Mouse (Mus musculus) limb, embryonic 14.5 days (tissue): ENCODE data around the gene E2f4. TPM values are rescaled to one million over a fixed set of nuclear protein-coding genes. Genes with fewer than 3 reads are reported as not detected.

Experiments used
- ATAC-seq: fragments of 200-750 bp; cut with Nextera tagmentation; 2 replicates; pipeline ENCODE4 v1.8.0; 2017; ENCODE audit warnings: low read depth, moderate number of reproducible peaks, moderate TSS enrichment; ENCODE audit not compliant: low FRiP score
- DNase-seq: peaks from one replicate; pipeline ENCODE4 v3.0.0-alpha.2; 2015; ENCODE audit warnings: low spot score
- H3K27ac ChIP-seq: fragments of 300-500 bp; sonication (generic); replicated peaks from 2 replicates; pipeline ENCODE4 v1.5.1; 2014; ENCODE audit warnings: low read depth, mild to moderate bottlenecking, low read length, moderate library complexity, mixed read lengths
- H3K27me3 ChIP-seq: fragments of 300-500 bp; sonication (generic); 2 replicates; pipeline ENCODE4 v1.6.1; 2014; ENCODE audit warnings: low read length, mixed read lengths; ENCODE audit not compliant: control insufficient read depth, insufficient read depth
- H3K36me3 ChIP-seq: fragments of 300-500 bp; sonication (generic); 2 replicates; pipeline ENCODE4 v1.6.1; 2014; ENCODE audit warnings: mild to moderate bottlenecking, low read length, moderate library complexity, mixed read lengths; ENCODE audit not compliant: control insufficient read depth, insufficient read depth
- H3K4me1 ChIP-seq: fragments of 300-500 bp; sonication (generic); 2 replicates; pipeline ENCODE4 v1.6.1; 2014; ENCODE audit warnings: antibody characterized with exemption, low read length, mixed read lengths; ENCODE audit not compliant: control insufficient read depth, insufficient read depth
- H3K4me2 ChIP-seq: fragments of 300-500 bp; sonication (generic); replicated peaks from 2 replicates; pipeline ENCODE4 v1.6.1; 2014; ENCODE audit warnings: low read depth, mild to moderate bottlenecking, low read length, moderate library complexity; ENCODE audit not compliant: severe bottlenecking
- H3K4me3 ChIP-seq: fragments of 300-500 bp; sonication (generic); replicated peaks from 2 replicates; pipeline ENCODE4 v1.5.1; 2014; ENCODE audit warnings: low read length
- H3K9ac ChIP-seq: fragments of 300-500 bp; sonication (generic); 2 replicates; pipeline ENCODE4 v1.6.1; 2014; ENCODE audit warnings: mild to moderate bottlenecking, low read depth, low read length, moderate library complexity; ENCODE audit not compliant: severe bottlenecking
- H3K9me3 ChIP-seq: fragments of 300-500 bp; sonication (generic); 2 replicates; pipeline ENCODE4 v1.6.1; 2016; ENCODE audit warnings: low read length; ENCODE audit not compliant: control insufficient read depth
- POLR2A ChIP-seq: fragments of 200-500 bp; IDR thresholded peaks from 2 replicates; pipeline ENCODE4 v1.8.0; 2012; ENCODE audit warnings: inconsistent platforms, mild to moderate bottlenecking, moderate library complexity, borderline replicate concordance; ENCODE audit not compliant: insufficient read depth, insufficient read length; ENCODE audit errors: extremely low read depth
- WGBS: fragments of 180-500 bp; shearing (Covaris S2); extraction: QIAGEN DNeasy Blood & Tissue Kit; methylation state at CpG from one replicate; pipeline ENCODE4 v1.1.7; 2014; 5-methylcytosine and 5-hydroxymethylcytosine counted together
- polyA plus RNA-seq, 2 experiments: library from polyadenylated mRNA; depleted of rRNA in 1 of 2; stranded (reverse) in 1 of 2; unstranded in 1 of 2; fragments of >200 nt; fragmentation: Nextera tagmentation in 1 of 2; extraction: Ambion mirVana in 1 of 2; gene quantifications; 2 replicates each; pipeline versions ENCODE4 v1.2.1 to v1.2.3; 2012 to 2014

Gene E2f4
- polyA plus RNA-seq, 2 experiments, result 76.2 to 136 TPM

DNA sequence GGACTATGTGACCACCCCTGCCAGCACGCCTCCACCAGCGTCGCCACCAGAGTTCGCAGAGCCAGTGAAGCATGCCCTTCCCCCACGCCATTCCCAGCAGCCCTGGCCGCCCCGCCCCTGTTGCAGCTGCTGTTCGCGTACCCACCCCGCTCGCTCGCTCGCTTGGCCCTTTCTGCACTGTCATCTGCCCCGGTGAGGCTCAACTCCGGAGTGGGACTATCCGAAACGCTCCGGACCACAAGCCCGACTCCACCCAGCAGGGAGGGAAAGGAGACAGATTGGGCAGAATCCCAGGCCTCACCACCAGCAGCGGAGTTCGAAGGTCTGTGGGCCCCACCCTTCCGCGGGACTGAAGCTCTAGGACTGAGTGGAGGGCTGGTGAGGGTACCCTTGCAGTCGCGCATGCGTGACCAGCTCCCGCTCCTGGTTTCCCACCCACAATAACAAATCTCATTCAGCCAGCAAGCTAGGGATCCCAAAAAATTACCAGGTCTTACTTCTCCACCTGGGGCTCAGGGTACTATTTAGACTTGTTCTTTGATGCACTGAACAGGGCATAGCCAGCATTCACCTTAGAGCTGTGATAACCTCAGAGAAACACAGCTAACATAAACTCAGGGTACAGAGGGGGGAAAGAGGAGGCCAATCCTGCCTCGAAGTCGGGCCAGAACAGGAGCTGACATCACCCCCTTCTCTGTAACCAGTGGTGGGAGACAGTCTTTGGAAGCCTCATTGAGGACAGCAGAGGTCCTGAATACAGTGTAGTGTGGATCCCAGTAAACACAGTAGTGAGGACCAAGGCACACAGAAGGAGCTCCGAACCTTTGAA, 21.0 kb upstream of the E2f4 start:
- Histone ChIP-seq H3K9me3 (no peaks in the 10 kb centered on the region), H3K27ac (no peak overlapping the region), H3K4me3 (peak overlapping the region; percentile 41), H3K4me2 (peak overlapping the region; percentile 76), H3K4me1 (peaks cover 11% of the 10 kb centered on the region; the same call in 1 of the 2 replicates), H3K9ac (peak overlapping the region; percentile 50), H3K27me3 (peaks cover 69% of the 10 kb centered on the region), H3K36me3 (peaks cover 2% of the 10 kb centered on the region; the same call in 1 of the 2 replicates)
- DNase-seq, result peak; percentile 69
- TF ChIP-seq POLR2A, result 0 out of 2 replicates have a peak, but pooled peaks have one; percentile 20
- peak; percentile 62 for ATAC-seq
- 4% methylated on average over 24 of the region's 30 CpGs for WGBS

DNA sequence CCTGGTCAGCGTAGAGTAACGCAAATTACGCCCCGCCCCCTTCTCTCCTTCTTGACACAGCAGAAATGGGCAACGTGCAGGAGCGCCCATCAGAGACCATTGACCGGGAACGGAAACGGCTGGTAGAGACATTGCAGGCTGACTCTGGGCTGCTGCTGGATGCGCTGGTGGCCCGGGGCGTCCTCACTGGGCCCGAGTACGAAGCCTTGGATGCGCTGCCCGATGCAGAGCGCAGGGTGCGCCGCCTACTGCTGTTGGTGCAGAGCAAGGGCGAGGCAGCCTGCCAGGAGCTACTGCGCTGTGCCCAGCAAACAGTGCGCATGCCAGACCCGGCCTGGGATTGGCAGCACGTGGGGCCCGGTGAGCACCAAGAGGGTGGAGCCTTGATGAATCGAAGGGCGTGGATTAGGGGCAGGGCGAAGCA, 18.5 kb upstream of the E2f4 start:
- ATAC-seq, result no peak

DNA sequence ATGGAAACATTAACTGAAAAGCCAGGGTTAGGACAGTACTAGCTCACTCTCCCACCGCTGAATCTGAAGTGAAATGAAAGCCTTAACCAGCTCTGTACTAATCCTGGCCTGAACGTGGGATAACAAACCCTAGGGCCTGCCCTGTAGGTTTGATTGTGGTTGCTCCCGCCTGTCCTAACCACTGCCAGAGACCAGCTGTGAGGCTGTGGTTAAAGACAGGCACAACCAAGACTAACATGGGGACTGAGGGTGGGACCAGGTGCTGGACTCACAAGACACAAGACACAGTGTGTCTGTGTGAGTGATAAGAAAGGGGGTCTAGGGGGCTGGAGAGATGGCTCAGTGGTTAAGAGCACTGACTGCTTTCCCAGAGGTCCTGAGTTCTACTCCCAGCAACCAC, 16.9 kb upstream of the E2f4 start:
- peaks cover 11% of the 10 kb centered on the region; the same call in 1 of the 2 replicates for H3K4me1 ChIP-seq
- WGBS, result 73% methylated on average over 3 of the region's 3 CpGs
- peaks cover 15% of the 10 kb centered on the region for H3K36me3 ChIP-seq
- H3K27me3 ChIP-seq, result peaks cover 31% of the 10 kb centered on the region
- H3K9me3 ChIP-seq, result no peaks in the 10 kb centered on the region
- ATAC-seq (no peak), DNase-seq (no peak)
- TF ChIP-seq POLR2A, result no peak
- no peak overlapping the region for H3K27ac ChIP-seq
- no peak overlapping the region for H3K4me2 ChIP-seq
- no peak overlapping the region for H3K4me3 ChIP-seq
- no peak overlapping the region for H3K9ac ChIP-seq

More for the DNA sequence above, 18.5 kb upstream of the E2f4 start:
- H3K36me3 ChIP-seq, result peaks cover 9% of the 10 kb centered on the region
- peaks cover 47% of the 10 kb centered on the region for H3K27me3 ChIP-seq
- H3K9ac ChIP-seq, result no peak overlapping the region
- DNase-seq, result peak; percentile 50
- H3K4me1 ChIP-seq, result peaks cover 11% of the 10 kb centered on the region; the same call in 1 of the 2 replicates
- TF ChIP-seq POLR2A, result no peak
- H3K9me3 ChIP-seq, result no peaks in the 10 kb centered on the region
- peak overlapping the region; percentile 24 for H3K4me3 ChIP-seq
- peak overlapping the region; percentile 42 for H3K4me2 ChIP-seq
- no peak overlapping the region for H3K27ac ChIP-seq
- WGBS, result 2% methylated on average over 26 of the region's 28 CpGs

DNA sequence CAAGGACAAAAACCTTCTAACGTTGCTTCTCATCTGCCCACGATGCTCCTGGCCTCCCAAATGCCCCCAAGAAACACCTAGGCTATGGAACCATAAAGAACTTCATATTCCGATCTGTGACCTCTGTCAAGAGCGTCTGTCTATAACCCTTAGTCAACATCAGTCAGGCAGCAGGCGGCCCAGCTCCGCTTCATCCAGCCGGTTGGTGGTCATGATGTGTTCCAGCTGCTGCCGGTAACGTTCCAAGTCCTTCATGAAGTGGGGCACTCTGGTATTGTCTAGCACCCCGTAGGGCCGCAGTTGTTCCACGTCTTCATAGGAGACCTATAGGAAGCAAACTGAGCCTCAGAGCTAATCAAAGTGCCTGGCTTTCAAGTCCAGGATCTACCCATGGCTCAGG, 15.6 kb upstream of the E2f4 start:
- TF ChIP-seq POLR2A, result no peak
- Histone ChIP-seq H3K4me3 (no peak overlapping the region), H3K27ac (no peak overlapping the region), H3K27me3 (peaks cover 29% of the 10 kb centered on the region), H3K4me1 (peaks cover 7% of the 10 kb centered on the region; the same call in 1 of the 2 replicates), H3K9ac (no peak overlapping the region), H3K9me3 (no peaks in the 10 kb centered on the region), H3K4me2 (no peak overlapping the region), H3K36me3 (peaks cover 15% of the 10 kb centered on the region)
- DNase-seq (no peak), ATAC-seq (no peak)
- 80% methylated on average over 12 of the region's 12 CpGs for WGBS

DNA sequence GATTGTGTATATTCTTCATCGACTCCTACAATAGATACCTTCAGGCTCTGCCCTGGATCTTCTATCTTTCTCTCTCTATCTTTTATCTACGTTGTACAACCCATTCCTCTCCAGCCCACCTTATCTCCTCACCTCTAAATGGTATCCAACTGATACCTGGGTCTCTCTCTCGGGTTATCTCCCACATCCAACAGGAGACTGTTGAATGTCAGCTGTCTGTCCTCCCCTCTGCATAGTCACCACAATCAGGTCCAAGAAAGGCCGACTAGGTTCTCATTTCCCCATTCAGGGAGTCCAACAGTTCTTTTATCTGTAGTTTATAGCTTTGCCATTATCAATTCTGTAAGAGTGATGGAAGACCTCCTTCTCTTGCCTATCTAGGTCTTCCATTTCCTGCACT, 15.2 kb upstream of the E2f4 start:
- ATAC-seq (no peak), DNase-seq (no peak)
- Histone ChIP-seq H3K36me3 (peaks cover 15% of the 10 kb centered on the region), H3K9me3 (no peaks in the 10 kb centered on the region), H3K4me3 (no peak overlapping the region), H3K27ac (no peak overlapping the region), H3K4me1 (peaks cover 7% of the 10 kb centered on the region; the same call in 1 of the 2 replicates), H3K9ac (no peak overlapping the region), H3K27me3 (peaks cover 29% of the 10 kb centered on the region), H3K4me2 (no peak overlapping the region)
- WGBS, result 90% methylated on average over 4 of the region's 4 CpGs
- no peak for TF ChIP-seq POLR2A
